In the genomic region with DNA sequence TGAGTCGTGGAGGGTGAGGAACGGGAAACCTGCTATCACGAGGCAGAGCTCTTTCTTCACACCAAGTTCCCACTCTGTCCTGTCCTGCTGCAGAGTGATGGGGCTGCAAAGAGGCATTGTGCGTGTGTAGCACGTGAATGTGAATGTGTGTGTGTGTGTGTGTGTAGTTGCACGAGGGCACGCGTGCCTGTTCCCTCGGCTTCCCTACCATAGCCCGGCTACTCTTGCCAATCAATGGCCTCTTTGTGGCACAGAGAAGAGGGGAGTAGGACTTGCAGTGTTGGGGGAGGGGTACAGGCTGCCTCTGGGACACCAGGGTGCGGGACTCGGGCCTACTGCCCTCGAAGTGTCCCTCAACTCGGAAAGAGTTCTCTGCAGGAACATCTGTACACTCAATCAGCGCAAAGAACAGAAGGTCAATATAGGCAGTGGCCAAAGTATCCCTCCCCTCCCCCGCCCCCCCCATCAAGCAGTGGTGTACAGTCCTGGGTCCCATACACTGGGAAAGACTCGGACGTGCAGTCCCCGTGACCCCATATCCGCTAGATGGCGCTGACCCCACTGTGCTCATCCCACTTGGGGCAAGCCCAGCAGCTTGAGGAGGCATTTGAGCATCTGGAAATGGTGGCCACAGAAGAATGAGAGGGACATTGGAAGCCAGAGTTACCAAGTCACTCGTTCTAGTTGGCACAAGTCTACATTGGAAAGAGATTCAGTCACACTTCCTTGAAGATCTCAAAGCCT, we compare ENCODE assay signal across 9 mouse cellular contexts. TPM values are rescaled to one million over a fixed set of nuclear protein-coding genes. Genes with fewer than 3 reads are reported as not detected.
DNase-seq lines count a peak whose midpoint lies in the region; ATAC-seq and TF ChIP-seq lines count a peak whose summit lies in the region.
"Had no signal": no experiment of that assay in that cellular context is flagged by ENCODE, and none has a peak within 500 bp of the region (broad histone marks: within the 10 kb centered on the region; RNA-seq: fewer than 3 reads in every experiment).

No protein-coding gene starts in this region.

- no peak for ATAC-seq in intestine, postnatal 0 days
- 0 out of 2 replicates have a peak, but pooled peaks have one; percentile 56 for ATAC-seq in lung, embryonic 15.5 days (ENCODE audit: borderline replicate concordance, extremely low read depth, low FRiP score, low TSS enrichment)

- H3K36me3 ChIP-seq in thymus, adult 2 months (ENCODE audit: control insufficient read depth, insufficient read depth, low read length), result no peaks in the 10 kb centered on the region
- no peaks in the 10 kb centered on the region for H3K36me3 ChIP-seq in intestine, postnatal 0 days (ENCODE audit: control insufficient read depth, insufficient read depth)
- no peaks in the 10 kb centered on the region for H3K36me3 ChIP-seq in lung, embryonic 15.5 days
- no peaks in the 10 kb centered on the region for H3K36me3 ChIP-seq in small intestine, adult 2 months (ENCODE audit: control insufficient read depth, insufficient read depth, low read length)
- H3K36me3 ChIP-seq: liver, embryonic 13.5 days had no signal

- 27% methylated on average over 22 of the region's 22 CpGs for WGBS in thymus, adult 2 months
- WGBS in cerebellum, adult 2 months, result 26% methylated on average over 22 of the region's 22 CpGs
- 21% methylated on average over 22 of the region's 22 CpGs for WGBS in intestine, postnatal 0 days
- 18% methylated on average over 22 of the region's 22 CpGs for WGBS in lung, embryonic 15.5 days
- WGBS in small intestine, adult 2 months, result 19% methylated on average over 22 of the region's 22 CpGs

- DNase-seq in thymus, adult 2 months, result peak; percentile 43
- no peak for DNase-seq in thymus, adult 18-20 months
- peak; percentile 52 to 65 for DNase-seq in cerebellum, adult 2 months
- DNase-seq in gastrocnemius, postnatal 10 days, result peak; percentile 66
- DNase-seq in left cerebral cortex, adult 8-10 months (ENCODE audit: low spot score in 2 of 2), result no peak
- DNase-seq: liver, embryonic 13.5 days had no signal

- no peak overlapping the region for H3K4me2 ChIP-seq in intestine, postnatal 0 days (replicated peaks; ENCODE audit: low read depth)
- H3K4me2 ChIP-seq in lung, embryonic 15.5 days, result no peak overlapping the region; the same call in 1 of the 2 replicates
- H3K4me2 ChIP-seq: liver, embryonic 13.5 days had no signal

- H3K27me3 ChIP-seq in thymus, adult 2 months (ENCODE audit: control insufficient read depth, insufficient read depth, low read length), result no peaks in the 10 kb centered on the region
- H3K27me3 ChIP-seq in cerebellum, adult 2 months (ENCODE audit: control insufficient read depth, insufficient read depth, low read length), result no peaks in the 10 kb centered on the region
- H3K27me3 ChIP-seq in intestine, postnatal 0 days (replicated peaks; ENCODE audit: control insufficient read depth, insufficient read depth, low read length), result no peaks in the 10 kb centered on the region
- H3K27me3 ChIP-seq in lung, embryonic 15.5 days, result no peaks in the 10 kb centered on the region
- H3K27me3 ChIP-seq in small intestine, adult 2 months (ENCODE audit: control insufficient read depth, insufficient read depth, low read length), result no peaks in the 10 kb centered on the region
- H3K27me3 ChIP-seq: liver, embryonic 13.5 days had no signal

- no peaks in the 10 kb centered on the region for H3K9me3 ChIP-seq in intestine, postnatal 0 days (ENCODE audit: control insufficient read depth)
- no peaks in the 10 kb centered on the region for H3K9me3 ChIP-seq in lung, embryonic 15.5 days
- H3K9me3 ChIP-seq: liver, embryonic 13.5 days had no signal

- no peak overlapping the region for H3K27ac ChIP-seq in thymus, adult 2 months (ENCODE audit: control insufficient read depth, insufficient read depth, low read length)
- H3K27ac ChIP-seq in cerebellum, adult 2 months (ENCODE audit: insufficient read depth, low read length), result no peak overlapping the region
- peak overlapping the region; percentile 71; the same call in 1 of the 2 replicates for H3K27ac ChIP-seq in intestine, postnatal 0 days (ENCODE audit: low read depth, low read length)
- H3K27ac ChIP-seq in lung, embryonic 15.5 days, result peak overlapping the region; percentile 20; the same call in 1 of the 2 replicates
- H3K27ac ChIP-seq in small intestine, adult 2 months (ENCODE audit: insufficient read depth, low read depth, low read length), result peak overlapping the region; percentile 1; the same call in 1 of the 2 replicates
- H3K27ac ChIP-seq: liver, embryonic 13.5 days had no signal

- TF ChIP-seq CTCF in thymus, adult 2 months (IDR thresholded peaks at IDR 0.05; ENCODE audit: borderline replicate concordance, control insufficient read depth, extremely low read depth, insufficient read depth, low read length, poor library complexity), result no peak
- peak; percentile 64 for TF ChIP-seq CTCF in cerebellum, adult 2 months (IDR thresholded peaks at IDR 0.05; ENCODE audit: borderline replicate concordance, insufficient read depth, low read depth, low read length)
- peak; percentile 82 for TF ChIP-seq CTCF in intestine, postnatal 0 days (IDR thresholded peaks at IDR 0.05; ENCODE audit: low read depth)
- peak; percentile 60; the same call in 1 of the 2 replicates for TF ChIP-seq CTCF in small intestine, adult 2 months (IDR thresholded peaks at IDR 0.05; ENCODE audit: extremely low read depth, insufficient read length, insufficient replicate concordance, low read depth, low read length)

- TF ChIP-seq POLR2A in thymus, adult 2 months (IDR thresholded peaks at IDR 0.05; ENCODE audit: control insufficient read depth, extremely low read depth, insufficient read depth, low read length, poor library complexity), result no peak
- no peak for TF ChIP-seq POLR2A in cerebellum, adult 2 months (IDR thresholded peaks at IDR 0.05; ENCODE audit: borderline replicate concordance, insufficient read depth, low read length)
- TF ChIP-seq POLR2A in small intestine, adult 2 months (IDR thresholded peaks at IDR 0.05; ENCODE audit: low read depth, low read length), result no peak

- H3K9ac ChIP-seq in intestine, postnatal 0 days (ENCODE audit: low read depth, low read length), result no peak overlapping the region
- no peak overlapping the region for H3K9ac ChIP-seq in lung, embryonic 15.5 days
- H3K9ac ChIP-seq: liver, embryonic 13.5 days had no signal

- H3K4me1 ChIP-seq in thymus, adult 2 months (replicated peaks; ENCODE audit: control insufficient read depth, insufficient read depth, low read length), result no peaks in the 10 kb centered on the region
- no peaks in the 10 kb centered on the region for H3K4me1 ChIP-seq in cerebellum, adult 2 months (ENCODE audit: control insufficient read depth, insufficient read depth, low read length)
- peaks cover 9% of the 10 kb centered on the region for H3K4me1 ChIP-seq in intestine, postnatal 0 days (replicated peaks; ENCODE audit: control insufficient read depth, insufficient read depth, low read length)
- peaks cover 30% of the 10 kb centered on the region for H3K4me1 ChIP-seq in lung, embryonic 15.5 days
- H3K4me1 ChIP-seq in small intestine, adult 2 months (ENCODE audit: control insufficient read depth, insufficient read depth, insufficient read length, low read length), result peaks cover 45% of the 10 kb centered on the region

- H3K4me3 ChIP-seq in thymus, adult 2 months (ENCODE audit: control insufficient read depth, insufficient read depth, low read length), result no peak overlapping the region
- H3K4me3 ChIP-seq in cerebellum, adult 2 months (replicated peaks; ENCODE audit: insufficient read depth, low read depth, low read length), result no peak overlapping the region
- no peak overlapping the region for H3K4me3 ChIP-seq in intestine, postnatal 0 days (ENCODE audit: low read depth, low read length)
- no peak overlapping the region for H3K4me3 ChIP-seq in lung, embryonic 15.5 days
- H3K4me3 ChIP-seq in small intestine, adult 2 months (ENCODE audit: low read depth, low read length), result no peak overlapping the region
- H3K4me3 ChIP-seq: liver, embryonic 13.5 days had no signal

RNA-seq across cellular contexts. Expression of a gene that starts 13.3 kb away (rescaled TPM):
- polyA plus RNA-seq in thymus, adult 2 months (2012; rRNA removed), result 23.3 and 28.9 TPM in 2 replicates
- polyA plus RNA-seq in cerebellum, adult 2 months (2012; rRNA removed), result 27.3 and 28.9 TPM in 2 replicates
- total RNA-seq in gastrocnemius, postnatal 10 days (2021), result 1 to 10 TPM; 7.7 to 9.7 TPM
- 4.7 and 5.5 TPM in 2 replicates for polyA plus RNA-seq in intestine, postnatal 0 days (2015; fragmentation: Nextera tagmentation; extraction: Ambion mirVana)
- 5.2 and 5.5 TPM in 2 replicates for polyA plus RNA-seq in lung, embryonic 15.5 days (2015; fragmentation: Nextera tagmentation; extraction: Ambion mirVana)
- polyA plus RNA-seq in small intestine, adult 2 months (2012; rRNA removed), result 8.6 and 15.3 TPM in 2 replicates
- total RNA-seq in left cerebral cortex, adult 8-10 months (2022), result 10 to 100 TPM; 53.8 to 66.5 (median 60.4) TPM

Comparison
In these comparisons a context has a peak if more than half of its experiments do, and no peak if none do; other contexts are left out.
1. DNase-seq: peak in thymus, adult 2 months (single experiment), cerebellum, adult 2 months (2 of 2) and gastrocnemius, postnatal 10 days (single experiment); none in thymus, adult 18-20 months (0 of 2) and left cerebral cortex, adult 8-10 months (0 of 2).
2. H3K27ac ChIP-seq: peak in intestine, postnatal 0 days (single experiment), lung, embryonic 15.5 days (single experiment) and small intestine, adult 2 months (single experiment); none in thymus, adult 2 months (single experiment) and cerebellum, adult 2 months (single experiment).